Mouse (Mus musculus): ENCODE measurements around the gene Foxq1. TPM values are rescaled to one million over a fixed set of nuclear protein-coding genes. Genes with fewer than 3 reads are reported as not detected.

Gene Foxq1
- polyA plus RNA-seq, 1 experiment from 2014 or later, result 1.6 TPM

GRCm38 (mm10) chr13:31543021-31543420, 12.9 kb upstream of the Foxq1 start:
- H3K9me3 ChIP-seq (ENCODE audit: control insufficient read depth, low read length), result no peaks in the 10 kb centered on the region
- no peak for DNase-seq (ENCODE audit: low spot score)
- H3K36me3 ChIP-seq (ENCODE audit: control insufficient read depth, insufficient read depth, low read length), result no peaks in the 10 kb centered on the region
- no peak overlapping the region for H3K27ac ChIP-seq (ENCODE audit: low read depth, low read length)
- 88% methylated on average over 5 of the region's 5 CpGs for WGBS
- no peaks in the 10 kb centered on the region for H3K4me1 ChIP-seq (replicated peaks; ENCODE audit: control insufficient read depth, insufficient read depth, low read length)
- no peak overlapping the region for H3K4me2 ChIP-seq (ENCODE audit: low read depth, low read length, severe bottlenecking)
- H3K4me3 ChIP-seq (ENCODE audit: low read depth, low read length), result no peak overlapping the region
- ATAC-seq (replicated peaks; ENCODE audit: low FRiP score), result no peak
- H3K9ac ChIP-seq (ENCODE audit: low read length), result no peak overlapping the region
- H3K27me3 ChIP-seq (ENCODE audit: control insufficient read depth, insufficient read depth, low read length), result no peaks in the 10 kb centered on the region

GRCm38 (mm10) chr13:31546784-31547183, 9.2 kb upstream of the Foxq1 start:
- Histone ChIP-seq H3K9ac (ENCODE audit: low read length) (no peak overlapping the region), H3K27me3 (ENCODE audit: control insufficient read depth, insufficient read depth, low read length) (no peaks in the 10 kb centered on the region), H3K4me3 (ENCODE audit: low read depth, low read length) (no peak overlapping the region), H3K27ac (ENCODE audit: low read depth, low read length) (no peak overlapping the region), H3K36me3 (ENCODE audit: control insufficient read depth, insufficient read depth, low read length) (no peaks in the 10 kb centered on the region), H3K9me3 (ENCODE audit: control insufficient read depth, low read length) (no peaks in the 10 kb centered on the region), H3K4me1 (replicated peaks; ENCODE audit: control insufficient read depth, insufficient read depth, low read length) (no peaks in the 10 kb centered on the region), H3K4me2 (ENCODE audit: low read depth, low read length, severe bottlenecking) (no peak overlapping the region)
- DNase-seq (ENCODE audit: low spot score), result no peak
- no peak for ATAC-seq (replicated peaks; ENCODE audit: low FRiP score)
- WGBS, result 83% methylated on average over 2 of the region's 2 CpGs

- no peak for ATAC-seq (replicated peaks; ENCODE audit: low FRiP score)
- Histone ChIP-seq H3K9me3 (ENCODE audit: control insufficient read depth, low read length) (no peaks in the 10 kb centered on the region), H3K4me2 (ENCODE audit: low read depth, low read length, severe bottlenecking) (no peak overlapping the region), H3K9ac (ENCODE audit: low read length) (no peak overlapping the region), H3K27ac (ENCODE audit: low read depth, low read length) (no peak overlapping the region), H3K4me1 (replicated peaks; ENCODE audit: control insufficient read depth, insufficient read depth, low read length) (no peaks in the 10 kb centered on the region), H3K27me3 (ENCODE audit: control insufficient read depth, insufficient read depth, low read length) (no peaks in the 10 kb centered on the region), H3K4me3 (ENCODE audit: low read depth, low read length) (no peak overlapping the region), H3K36me3 (ENCODE audit: control insufficient read depth, insufficient read depth, low read length) (no peaks in the 10 kb centered on the region)
- DNase-seq (ENCODE audit: low spot score), result no peak
- 91% methylated on average over 3 of the region's 3 CpGs for WGBS
Observed at GRCm38 (mm10) chr13:31547204-31547603, 8.7 kb upstream of the Foxq1 start.

GRCm38 (mm10) chr13:31547610-31548009, 8.3 kb upstream of the Foxq1 start:
- WGBS, result 93% methylated on average over 9 of the region's 9 CpGs
- H3K4me3 ChIP-seq (ENCODE audit: low read depth, low read length), result no peak overlapping the region
- H3K9ac ChIP-seq (ENCODE audit: low read length), result no peak overlapping the region
- no peaks in the 10 kb centered on the region for H3K27me3 ChIP-seq (ENCODE audit: control insufficient read depth, insufficient read depth, low read length)
- DNase-seq (ENCODE audit: low spot score) (no peak), ATAC-seq (replicated peaks; ENCODE audit: low FRiP score) (no peak)
- H3K27ac ChIP-seq (ENCODE audit: low read depth, low read length), result no peak overlapping the region
- H3K4me2 ChIP-seq (ENCODE audit: low read depth, low read length, severe bottlenecking), result no peak overlapping the region
- H3K4me1 ChIP-seq (replicated peaks; ENCODE audit: control insufficient read depth, insufficient read depth, low read length), result no peaks in the 10 kb centered on the region
- no peaks in the 10 kb centered on the region for H3K9me3 ChIP-seq (ENCODE audit: control insufficient read depth, low read length)
- H3K36me3 ChIP-seq (ENCODE audit: control insufficient read depth, insufficient read depth, low read length), result no peaks in the 10 kb centered on the region

GRCm38 (mm10) chr13:31556964-31557767, 1.2 kb downstream of the Foxq1 start:
- peaks cover 18% of the 10 kb centered on the region for H3K4me1 ChIP-seq (replicated peaks; ENCODE audit: control insufficient read depth, insufficient read depth, low read length)
- 6% methylated on average over 24 of the region's 24 CpGs for WGBS
- no peak for DNase-seq (ENCODE audit: low spot score)
- H3K27me3 ChIP-seq (ENCODE audit: control insufficient read depth, insufficient read depth, low read length), result peaks cover 73% of the 10 kb centered on the region
- no peak for ATAC-seq (replicated peaks; ENCODE audit: low FRiP score)
- no peak overlapping the region for H3K27ac ChIP-seq (ENCODE audit: low read depth, low read length)
- peak overlapping the region; percentile 55 for H3K4me3 ChIP-seq (ENCODE audit: low read depth, low read length)
- H3K9ac ChIP-seq (ENCODE audit: low read length), result no peak overlapping the region
- no peaks in the 10 kb centered on the region for H3K36me3 ChIP-seq (ENCODE audit: control insufficient read depth, insufficient read depth, low read length)
- no peaks in the 10 kb centered on the region for H3K9me3 ChIP-seq (ENCODE audit: control insufficient read depth, low read length)
- peak overlapping the region; percentile 99 for H3K4me2 ChIP-seq (ENCODE audit: low read depth, low read length, severe bottlenecking)

GRCm38 (mm10) chr13:31557768-31558520, 2.0 kb downstream of the Foxq1 start:
- Histone ChIP-seq H3K4me3 (ENCODE audit: low read depth, low read length) (peak overlapping the region; percentile 55), H3K9ac (ENCODE audit: low read length) (peak overlapping the region; percentile 23), H3K36me3 (ENCODE audit: control insufficient read depth, insufficient read depth, low read length) (no peaks in the 10 kb centered on the region), H3K9me3 (ENCODE audit: control insufficient read depth, low read length) (no peaks in the 10 kb centered on the region), H3K4me2 (ENCODE audit: low read depth, low read length, severe bottlenecking) (peak overlapping the region; percentile 99), H3K4me1 (replicated peaks; ENCODE audit: control insufficient read depth, insufficient read depth, low read length) (peaks cover 18% of the 10 kb centered on the region), H3K27ac (ENCODE audit: low read depth, low read length) (no peak overlapping the region), H3K27me3 (ENCODE audit: control insufficient read depth, insufficient read depth, low read length) (peaks cover 74% of the 10 kb centered on the region)
- ATAC-seq (replicated peaks; ENCODE audit: low FRiP score) (peak; percentile 46), DNase-seq (ENCODE audit: low spot score) (peak; percentile 75)
- WGBS, result under 1% methylated on average over 73 of the region's 73 CpGs

GRCm38 (mm10) chr13:31558521-31559418, 2.8 kb downstream of the Foxq1 start, which contains the start of gene A530084C06Rik:
Gene A530084C06Rik, minus strand, starts transcription at chr13:31559333.
- Histone ChIP-seq H3K9ac (ENCODE audit: low read length) (peak within 1 kb of the TSS; percentile 23), H3K4me1 (replicated peaks; ENCODE audit: control insufficient read depth, insufficient read depth, low read length) (peaks cover 18% of the 10 kb centered on the region), H3K4me2 (ENCODE audit: low read depth, low read length, severe bottlenecking) (peak within 1 kb of the TSS; percentile 99), H3K27me3 (ENCODE audit: control insufficient read depth, insufficient read depth, low read length) (peaks cover 77% of the 10 kb centered on the region), H3K9me3 (ENCODE audit: control insufficient read depth, low read length) (no peaks in the 10 kb centered on the region), H3K27ac (ENCODE audit: low read depth, low read length) (no peak within 1 kb of the TSS), H3K4me3 (ENCODE audit: low read depth, low read length) (peak within 1 kb of the TSS; percentile 55), H3K36me3 (ENCODE audit: control insufficient read depth, insufficient read depth, low read length) (no peaks in the 10 kb centered on the region)
- ATAC-seq (replicated peaks; ENCODE audit: low FRiP score) (peak; percentile 44), DNase-seq (ENCODE audit: low spot score) (peak; percentile 70)
- WGBS, result under 1% methylated on average over 88 of the region's 88 CpGs
